ENCODE assay signal across 20 mouse cellular contexts in genomic region chr2:70951944-70952343, GRCm38 (mm10).
"Had no signal": no experiment of that assay in that cellular context is flagged by ENCODE, and none has a peak within 500 bp of the region (broad histone marks: within the 10 kb centered on the region; RNA-seq: fewer than 3 reads in every experiment).

No protein-coding gene starts in this region.

- H3K27ac ChIP-seq: midbrain, embryonic 10.5 days; midbrain, embryonic 12.5 days; neural tube, embryonic 13.5 days; neural tube, embryonic 15.5 days had no signal

- H3K36me3 ChIP-seq: midbrain, embryonic 10.5 days; midbrain, embryonic 12.5 days; neural tube, embryonic 13.5 days; neural tube, embryonic 15.5 days had no signal

- DNase-seq: lung, adult 18-20 months; lung, postnatal 10 days; lung, postnatal 4 days; midbrain, embryonic 14.5 days; retina, postnatal 1 day; right cerebral cortex, adult 18-20 months; right cerebral cortex, postnatal 25 days; right cerebral cortex, postnatal 4 days; spleen, adult 18-20 months; thymus, adult 18-20 months; thymus, postnatal 14 days; thymus, postnatal 36 days had no signal

- H3K4me2 ChIP-seq: lung, embryonic 14.5 days; midbrain, embryonic 12.5 days; neural tube, embryonic 13.5 days; neural tube, embryonic 15.5 days had no signal

- ATAC-seq: midbrain, embryonic 16.5 days had no signal

- H3K9me3 ChIP-seq: midbrain, embryonic 10.5 days; midbrain, embryonic 12.5 days; neural tube, embryonic 13.5 days; neural tube, embryonic 15.5 days had no signal

- H3K27me3 ChIP-seq: midbrain, embryonic 12.5 days; neural tube, embryonic 13.5 days; neural tube, embryonic 15.5 days had no signal

- H3K9ac ChIP-seq: lung, embryonic 14.5 days; midbrain, embryonic 12.5 days; neural tube, embryonic 13.5 days; neural tube, embryonic 15.5 days had no signal

- H3K4me3 ChIP-seq: megakaryocyte, embryonic 14.5 days; midbrain, embryonic 10.5 days; midbrain, embryonic 12.5 days; myocyte; neural tube, embryonic 13.5 days; neural tube, embryonic 15.5 days had no signal

- H3K4me1 ChIP-seq: midbrain, embryonic 10.5 days; midbrain, embryonic 12.5 days; neural tube, embryonic 15.5 days had no signal
